Mouse (Mus musculus): ENCODE data around the gene Sulf2.

- TF ChIP-seq CTCF (IDR thresholded peaks at IDR 0.05 in 2 of 3, conservative IDR thresholded peaks at IDR 0.05 in 1 of 3; ENCODE audit: control insufficient read depth in 1 of 3, insufficient read depth in 1 of 3, low read depth in 2 of 3, low read length in 3 of 3, poor library complexity in 1 of 3, severe bottlenecking in 1 of 3): no peak
- TF ChIP-seq EP300 (IDR thresholded peaks at IDR 0.05; ENCODE audit: low read depth in 1 of 2, low read length in 2 of 2): no peak
- no peak for TF ChIP-seq ETS1 (IDR thresholded peaks at IDR 0.05; ENCODE audit: low read depth, low read length)
- TF ChIP-seq NRF1 (IDR thresholded peaks at IDR 0.05; ENCODE audit: insufficient read depth, low read depth, low read length, poor library complexity, severe bottlenecking): no peak
Observed at GRCm38 (mm10) chr2:166185768-166186167, 30.3 kb upstream of the Sulf2 start.
